Mouse (Mus musculus): ENCODE data around the gene Crtc2.
A peak's percentile ranks its signal among the peaks of the same experiment; 100 is the strongest.
"Not testable (repeated sequence)": the region's sequence is repeated elsewhere in the genome, so short reads cannot be mapped to it uniquely, and the experiment has no call there.

Crtc2 gene

DNA sequence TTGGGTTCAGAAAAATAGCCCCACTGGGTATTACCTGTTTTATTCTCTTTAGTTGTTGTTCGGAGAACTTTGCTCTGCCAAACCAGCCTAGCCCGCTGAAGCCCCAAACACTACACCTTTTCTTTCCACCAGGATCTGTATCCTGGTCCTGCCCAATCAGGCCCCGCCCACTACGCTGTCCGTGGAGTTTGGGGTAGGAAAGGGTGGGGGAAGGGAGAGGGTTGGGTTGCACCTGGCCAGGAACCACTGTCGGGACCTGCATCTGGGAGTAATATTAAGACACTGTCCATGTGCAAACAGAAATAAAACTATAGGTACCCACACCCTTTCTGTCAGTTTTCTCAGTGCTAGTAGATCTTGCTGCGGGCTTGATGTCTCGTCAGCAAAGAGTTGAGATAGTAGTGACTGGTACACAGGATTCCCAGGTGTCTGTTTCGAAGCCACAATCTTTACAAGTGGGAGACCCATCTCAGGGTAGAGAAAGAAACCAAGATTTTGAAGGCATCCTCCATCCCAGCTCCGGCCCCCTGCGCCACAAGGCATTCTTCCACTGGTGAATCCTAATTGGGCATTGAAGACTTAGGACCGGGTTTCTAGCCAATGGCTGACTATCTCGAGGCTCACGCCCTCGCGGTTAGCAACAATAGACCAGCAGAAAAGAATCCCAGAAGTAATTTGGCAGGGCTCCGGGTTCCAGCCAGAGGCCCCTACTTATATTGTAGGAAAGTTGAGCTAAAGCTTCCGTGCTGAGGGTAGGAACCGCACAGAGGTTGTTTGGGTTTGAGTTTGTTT lies 10.8 kb upstream of the Crtc2 start, which contains the start of gene Creb3l4:
Gene Creb3l4 (minus strand): TSS at position 529 of the 792 bp plus-strand sequence.
- DNase-seq (ENCODE audit: low spot score in 2 of 2): no peak

GRCm38 (mm10) chr3:90245406-90245805 lies 8.6 kb upstream of the Crtc2 start:
- no peak for DNase-seq (ENCODE audit: low spot score in 2 of 2)

DNA sequence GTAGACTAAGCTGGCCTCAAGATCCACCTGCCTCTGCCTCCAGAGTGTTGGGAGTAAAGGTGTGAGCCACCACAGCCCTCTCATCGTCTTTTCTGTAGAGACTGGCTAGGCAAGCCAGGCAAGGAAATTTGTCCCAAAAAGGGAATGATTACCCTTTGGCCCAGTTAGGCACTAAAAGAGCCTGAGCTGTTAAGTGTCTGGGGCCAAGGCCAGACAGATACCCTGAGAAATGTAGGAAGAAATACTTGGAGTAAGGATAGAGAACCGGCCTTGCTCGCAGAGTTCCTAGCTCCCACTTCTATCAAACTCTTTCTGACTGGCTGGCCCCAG lies 6.4 kb upstream of the Crtc2 start:
- peak in 1 of 2 experiments; percentile 79 for DNase-seq (ENCODE audit: low spot score in 2 of 2)

DNA sequence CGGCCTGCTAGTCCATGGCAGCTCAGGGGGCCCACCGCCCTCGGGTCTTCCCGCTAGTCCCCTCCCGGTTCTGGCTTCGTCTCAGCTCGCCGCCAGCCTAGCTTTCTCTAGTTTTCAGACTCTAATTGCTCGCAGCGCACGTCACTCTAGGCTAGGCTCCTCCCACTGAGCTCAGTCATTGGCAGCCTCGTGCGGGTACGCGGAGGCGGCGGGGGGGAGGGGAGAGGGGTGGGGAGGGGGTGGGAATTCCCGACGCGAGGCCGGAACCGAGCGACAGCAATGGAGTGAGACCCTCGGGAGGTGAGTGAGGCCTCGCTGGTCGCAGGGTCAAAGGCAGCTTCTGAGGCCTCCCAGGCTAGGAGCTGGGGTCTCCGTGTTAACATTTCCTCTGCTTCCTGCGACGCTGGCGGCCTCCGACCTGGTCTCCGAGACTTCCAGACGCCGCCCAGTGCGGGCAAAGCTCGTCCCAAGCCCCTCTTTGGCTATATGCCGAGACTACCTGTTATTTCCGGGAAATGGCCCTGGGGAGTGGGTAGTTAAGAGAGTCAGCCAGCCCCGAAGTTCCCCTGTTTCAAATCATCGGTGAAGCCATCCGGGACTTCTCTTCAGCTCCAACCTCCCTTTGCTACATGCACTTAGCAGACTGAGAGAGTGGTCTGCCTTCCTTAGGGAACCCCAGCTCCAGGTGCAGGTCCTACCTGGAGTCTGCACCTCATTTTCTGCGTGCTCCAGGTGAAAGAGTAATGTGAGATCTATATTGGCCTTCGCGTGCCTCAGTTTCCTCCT lies 5.8 kb upstream of the Crtc2 start, which contains the start of gene Slc39a1:
Gene Slc39a1 (plus strand): TSS at position 213 of the 786 bp plus-strand sequence.
- DNase-seq (ENCODE audit: low spot score in 2 of 2): peak; percentile 73 to 90

DNA sequence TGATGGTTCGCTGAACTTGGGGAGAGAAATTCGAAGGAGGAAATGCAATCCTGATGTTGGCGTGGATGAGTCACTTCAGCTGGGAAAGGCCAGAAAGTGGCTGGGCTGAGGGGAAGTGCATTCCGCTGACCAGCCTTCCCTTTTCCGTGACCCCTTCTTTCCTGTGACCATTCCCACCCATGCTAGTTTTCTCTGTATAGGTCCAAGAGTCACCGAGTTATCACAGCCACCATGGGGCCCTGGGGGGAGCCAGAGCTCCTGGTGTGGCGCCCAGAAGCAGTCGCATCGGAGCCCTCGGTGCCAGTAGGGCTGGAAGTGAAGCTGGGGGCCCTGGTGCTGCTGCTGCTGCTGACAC lies 5.2 kb upstream of the Crtc2 start:
- DNase-seq (ENCODE audit: low spot score in 2 of 2): peak in 1 of 2 experiments; percentile 31

- no peak for DNase-seq (ENCODE audit: low spot score in 2 of 2)
These were observed 3.2 kb upstream of the Crtc2 start for GRCm38 (mm10) chr3:90250791-90251190.

- DNase-seq (ENCODE audit: low spot score in 2 of 2): not testable (repeated sequence)
These were observed 2.2 kb upstream of the Crtc2 start for GRCm38 (mm10) chr3:90251731-90252226.

DNA sequence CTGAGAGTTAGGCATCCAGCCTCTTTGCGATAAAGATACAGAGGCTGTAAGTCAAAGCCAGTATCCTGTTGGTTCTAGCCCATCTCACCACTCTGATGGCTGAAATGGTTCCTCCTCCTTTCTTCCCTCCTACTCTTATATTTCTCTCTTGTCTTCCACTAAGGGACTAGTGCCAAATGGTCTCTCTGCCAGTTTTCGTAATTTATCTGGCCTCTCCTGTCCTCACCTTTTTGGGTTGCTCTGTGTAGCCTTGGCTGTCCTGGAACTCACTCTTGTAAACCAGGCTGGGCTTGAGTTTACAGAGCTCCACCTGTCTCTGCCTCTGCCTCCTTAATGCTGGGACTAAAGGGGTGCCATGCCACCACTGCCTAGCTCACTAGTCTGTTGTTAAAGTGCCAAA lies 1.3 kb upstream of the Crtc2 start:
- not testable (repeated sequence) for DNase-seq (ENCODE audit: low spot score in 2 of 2)

DNA sequence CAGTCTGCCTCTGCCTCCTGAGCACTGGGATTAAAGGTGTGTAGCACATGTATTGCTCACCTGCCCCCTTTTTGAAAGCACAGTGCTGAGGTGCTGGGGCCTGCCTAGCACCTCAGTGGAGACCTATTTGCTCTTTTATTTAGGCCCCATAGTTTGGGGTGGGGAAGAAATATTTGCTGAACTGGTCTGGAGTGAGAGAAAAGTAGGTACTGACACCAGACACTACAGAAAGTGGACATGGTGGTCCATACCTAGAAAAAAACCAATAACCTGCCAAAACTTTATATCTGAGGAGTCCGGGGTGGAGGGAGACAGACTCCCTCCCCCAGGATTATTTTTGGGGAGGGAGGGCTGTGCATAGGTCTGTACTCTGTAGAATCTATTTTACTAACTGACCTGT lies 789 bp upstream of the Crtc2 start:
- DNase-seq (ENCODE audit: low spot score in 2 of 2): not testable (repeated sequence)

DNA sequence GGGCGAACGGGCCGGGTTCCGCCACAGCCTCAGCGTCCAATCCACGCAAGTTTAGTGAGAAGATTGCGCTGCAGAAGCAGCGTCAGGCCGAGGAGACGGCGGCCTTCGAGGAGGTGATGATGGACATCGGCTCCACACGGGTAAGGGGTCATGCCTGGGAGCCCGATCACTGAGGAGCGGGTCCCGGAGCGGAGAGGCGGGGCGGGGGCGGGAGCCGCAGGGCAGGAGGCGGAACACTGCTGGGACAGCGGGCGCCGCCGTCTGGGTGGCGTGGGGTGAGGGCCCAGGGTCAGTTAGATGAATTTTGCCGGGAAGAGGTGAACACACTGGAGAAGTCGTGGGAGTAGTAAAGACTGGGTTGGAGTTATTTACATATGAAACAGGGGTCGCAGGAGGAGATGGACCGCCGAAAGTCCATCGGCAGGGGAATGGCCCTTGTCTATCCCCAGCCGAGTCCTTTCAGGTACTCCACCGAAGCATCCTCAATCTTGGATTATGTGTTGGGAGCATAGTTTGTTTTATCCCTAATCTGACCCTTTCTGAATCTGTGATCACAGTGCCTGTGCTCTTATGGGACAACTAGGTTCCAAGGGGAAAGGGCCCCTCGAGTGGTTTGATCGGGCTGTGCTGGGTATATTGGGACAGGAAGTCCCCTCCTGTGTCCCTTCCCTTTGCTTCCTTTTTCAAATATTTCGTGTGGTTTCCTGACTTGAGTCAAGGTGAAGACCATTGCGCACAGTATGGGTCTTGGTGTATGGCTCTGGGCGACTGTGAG lies 643 bp downstream of the Crtc2 start:
- DNase-seq (ENCODE audit: low spot score in 2 of 2): peak in 1 of 2 experiments; percentile 26

DNA sequence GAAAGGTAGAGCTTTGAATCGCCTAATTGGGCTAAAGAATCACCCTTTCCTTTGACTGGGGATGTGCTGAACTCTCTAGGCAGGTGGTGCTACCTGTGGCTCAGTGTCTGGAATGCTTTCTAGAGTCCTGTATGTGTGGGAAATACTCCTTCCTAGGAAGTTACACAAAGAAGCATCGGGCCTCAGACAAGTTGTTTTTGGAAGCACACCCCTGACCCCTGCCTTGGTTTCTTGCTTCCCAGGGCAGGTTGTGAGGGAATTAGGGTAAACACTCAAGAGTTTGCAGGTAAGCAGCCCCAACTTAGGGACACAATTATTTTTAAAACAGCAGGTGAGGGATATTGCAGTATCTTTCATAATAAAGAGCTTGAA lies 1.2 kb downstream of the Crtc2 start:
- DNase-seq (ENCODE audit: low spot score in 2 of 2): no peak

DNA sequence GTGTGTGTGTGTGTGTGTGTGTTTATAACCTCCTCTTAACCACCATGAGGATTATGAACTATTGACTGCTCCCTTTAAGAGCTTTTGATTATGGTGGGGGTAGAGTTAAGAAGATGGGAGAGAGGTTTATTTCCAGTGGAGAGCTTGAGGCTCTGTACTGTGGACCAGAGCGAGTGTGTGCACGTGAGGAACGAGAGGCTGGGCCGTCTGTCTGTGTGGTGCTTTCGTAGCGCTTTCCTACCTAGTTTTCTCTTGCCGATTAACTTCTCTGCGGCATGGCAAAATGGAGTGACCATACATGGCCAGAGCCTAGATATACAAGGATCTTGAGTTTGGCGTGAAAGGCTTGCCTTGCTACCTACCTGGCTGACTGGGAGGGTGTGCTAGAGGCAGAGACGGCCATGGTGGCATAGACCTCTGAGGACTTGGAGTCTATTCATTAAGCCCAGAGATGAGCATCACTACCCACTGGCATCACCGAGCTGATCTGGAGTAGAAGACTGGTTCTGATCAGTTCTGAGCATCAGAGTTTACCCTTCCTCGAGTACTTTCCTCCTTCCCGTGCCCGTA lies 1.9 kb downstream of the Crtc2 start:
- DNase-seq (ENCODE audit: low spot score in 2 of 2): no peak

DNA sequence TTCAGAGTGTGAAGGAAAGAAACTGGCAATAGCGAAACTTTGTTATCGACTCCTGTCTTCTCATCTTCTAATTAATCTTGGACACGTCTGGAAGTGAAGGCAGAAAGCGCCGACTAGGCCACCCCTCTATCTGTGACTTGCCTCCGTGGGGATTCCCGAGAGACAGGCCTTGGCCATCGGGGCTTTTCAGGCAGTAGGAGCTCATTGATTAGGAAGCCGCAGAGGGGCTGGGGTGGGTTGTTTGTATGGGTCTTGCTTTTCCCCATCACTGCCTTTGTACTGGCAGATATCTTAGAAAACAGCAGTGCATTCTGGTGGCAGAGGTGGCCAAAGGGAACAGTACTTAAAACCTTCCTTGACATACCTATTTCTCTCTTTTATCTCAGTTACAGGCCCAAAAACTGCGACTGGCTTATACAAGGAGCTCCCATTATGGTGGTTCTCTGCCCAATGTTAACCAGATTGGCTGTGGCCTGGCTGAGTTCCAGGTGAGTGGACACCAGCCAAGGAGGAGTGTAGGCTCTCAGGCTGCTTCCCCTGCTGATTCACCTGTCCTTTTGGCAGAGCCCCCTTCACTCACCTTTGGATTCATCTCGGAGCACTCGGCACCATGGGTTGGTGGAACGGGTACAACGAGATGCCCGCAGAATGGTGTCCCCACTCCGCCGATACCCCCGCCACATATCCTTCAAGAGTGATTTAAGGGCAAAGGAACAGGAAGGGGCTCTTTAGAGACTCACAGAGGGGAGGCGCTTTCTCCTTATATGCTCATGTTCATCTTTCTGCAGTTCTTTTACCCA lies 3.0 kb downstream of the Crtc2 start:
- no peak for DNase-seq (ENCODE audit: low spot score in 2 of 2)

- DNase-seq (ENCODE audit: low spot score in 2 of 2): no peak
These were observed 4.6 kb downstream of the Crtc2 start for GRCm38 (mm10) chr3:90258521-90258920.

DNA sequence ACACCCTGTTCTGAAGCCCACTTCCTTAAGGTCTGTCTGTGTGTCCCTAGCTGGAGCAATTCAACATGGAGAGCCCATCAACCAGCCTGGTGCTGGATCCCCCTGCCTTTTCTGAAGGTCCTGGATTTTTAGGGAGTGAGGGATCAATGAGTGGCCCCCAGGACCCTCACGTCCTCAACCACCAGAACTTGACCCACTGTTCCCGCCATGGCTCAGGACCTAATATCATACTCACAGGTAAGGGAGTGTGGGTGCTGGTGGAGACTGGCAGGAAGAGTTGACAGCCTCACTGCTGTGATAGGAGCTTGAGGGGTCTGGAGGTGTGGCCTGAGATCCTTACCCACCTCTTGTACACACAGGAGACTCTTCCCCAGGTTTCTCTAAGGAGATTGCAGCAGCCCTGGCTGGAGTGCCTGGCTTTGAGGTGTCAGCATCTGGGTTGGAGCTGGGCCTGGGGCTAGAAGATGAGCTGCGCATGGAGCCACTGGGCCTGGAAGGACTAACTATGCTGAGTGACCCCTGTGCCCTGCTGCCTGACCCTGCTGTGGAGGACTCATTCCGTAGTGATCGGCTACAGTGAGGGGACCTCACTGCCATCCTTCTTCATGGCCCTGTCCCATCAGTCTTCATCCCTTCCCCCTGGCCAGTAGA lies 9.3 kb downstream of the Crtc2 start:
- no peak for DNase-seq (ENCODE audit: low spot score in 2 of 2)

DNA sequence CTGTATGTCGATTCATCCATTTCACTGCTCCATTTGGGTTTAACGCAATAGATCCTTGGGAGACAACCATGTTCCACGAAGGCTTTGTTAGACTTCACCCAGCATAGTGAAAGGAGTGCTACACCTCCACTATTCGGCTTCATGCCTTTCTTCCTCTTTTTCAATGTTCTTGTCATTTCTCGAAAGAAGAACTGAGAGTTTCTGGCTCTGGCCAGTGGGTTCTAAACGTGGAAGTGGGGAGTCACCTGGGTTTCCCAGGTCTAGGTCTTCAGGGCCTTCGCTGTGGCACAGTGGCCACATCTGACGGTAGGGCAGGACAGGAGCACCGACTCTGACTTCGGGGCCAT lies 10.7 kb downstream of the Crtc2 start:
- no peak for DNase-seq (ENCODE audit: low spot score in 2 of 2)

DNA sequence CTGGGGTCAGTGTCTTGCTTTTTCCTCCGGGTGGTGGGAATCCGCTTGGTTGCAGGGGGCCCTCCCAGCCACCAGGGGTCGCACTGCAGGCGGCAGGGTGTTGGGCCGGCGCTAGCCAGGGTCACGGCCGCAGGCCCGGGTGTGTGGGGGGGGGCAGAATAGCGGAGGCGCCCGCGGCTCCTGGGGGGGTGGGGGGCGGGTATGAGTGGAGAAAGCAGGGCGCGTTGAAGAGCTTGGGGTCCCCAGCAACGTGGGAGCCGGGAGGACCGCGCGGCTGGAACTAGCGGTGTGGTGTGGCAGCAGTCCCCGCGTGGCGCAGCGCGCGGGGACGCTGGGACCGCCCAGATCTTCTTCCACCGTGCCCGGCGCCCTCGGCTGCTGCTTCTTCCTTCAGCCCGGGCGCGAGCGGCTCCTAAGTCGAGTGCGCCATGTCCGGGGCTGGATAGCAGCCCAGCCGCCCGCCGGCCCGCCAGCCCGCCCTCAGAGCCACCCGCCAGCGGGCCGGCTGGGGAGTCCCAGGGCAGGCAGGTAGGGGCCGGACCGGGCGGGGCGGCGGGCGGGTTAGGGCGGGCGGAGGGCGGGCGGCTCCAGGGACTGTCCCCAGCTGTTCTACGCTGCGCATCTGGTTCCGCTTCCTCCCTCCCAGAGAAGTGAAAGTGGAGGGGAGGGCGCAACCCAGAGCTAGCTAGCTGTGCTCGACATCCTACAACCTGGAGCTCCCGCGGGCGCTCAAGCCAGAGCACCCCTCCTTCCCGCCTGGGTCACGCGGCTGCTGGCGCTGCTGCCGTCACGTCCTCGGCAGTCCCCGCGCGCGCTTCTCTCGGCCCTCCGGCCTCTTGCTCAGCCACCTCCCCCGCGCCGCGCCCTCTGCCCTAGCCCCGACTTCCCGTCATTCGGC lies 11.3 kb downstream of the Crtc2 start, which contains the start of gene Dennd4b:
Gene Dennd4b (plus strand): TSS at position 152 of the 898 bp plus-strand sequence.
- DNase-seq (ENCODE audit: low spot score in 2 of 2): peak; percentile 81 to 84

DNA sequence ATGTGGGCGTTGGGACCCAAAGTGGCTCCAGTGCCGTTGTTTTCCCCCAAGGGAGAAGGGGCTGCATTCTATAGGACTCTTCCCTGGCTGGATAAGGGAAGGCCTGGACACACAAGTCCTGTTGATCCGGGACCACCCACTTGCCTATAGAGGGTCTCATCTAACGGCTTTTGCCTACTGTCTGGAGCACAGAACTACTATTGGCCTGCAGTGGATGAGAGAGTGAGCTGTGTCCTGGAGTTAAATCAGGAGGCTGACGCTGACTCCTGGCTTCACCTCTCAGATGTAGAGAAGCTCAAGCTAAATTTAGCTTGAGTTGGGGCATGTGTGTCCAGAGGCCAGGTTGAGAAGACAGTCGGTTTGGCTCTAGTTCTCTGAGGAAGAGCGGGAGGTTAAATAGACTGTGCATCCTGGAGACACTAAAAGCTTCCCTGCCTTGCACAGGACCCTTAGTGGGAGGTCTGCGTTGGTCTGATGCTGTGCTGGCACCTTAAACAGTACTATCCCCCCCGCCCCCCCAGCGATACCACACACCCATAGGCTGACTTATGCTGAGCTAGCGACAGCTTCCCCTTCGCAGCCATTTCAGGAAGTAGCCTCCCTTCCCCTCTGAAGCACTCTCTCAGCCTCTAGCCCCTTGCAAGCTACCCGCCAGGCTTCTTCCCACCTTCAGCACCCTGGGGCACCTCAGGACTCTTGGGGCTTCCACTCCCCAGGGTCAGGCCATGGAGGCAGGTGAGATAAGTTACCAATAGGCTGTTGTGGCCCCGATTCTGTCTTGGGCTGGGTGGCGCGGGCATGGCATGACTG lies 12.2 kb downstream of the Crtc2 start:
- DNase-seq (ENCODE audit: low spot score in 2 of 2): no peak
